Mouse (Mus musculus) lung, postnatal 0 days (tissue): Measurements from ENCODE around the gene Bbx. TPM values are rescaled to one million over a fixed set of nuclear protein-coding genes. Genes with fewer than 3 reads are reported as not detected.

Experiments used
- ATAC-seq: fragments of 200-750 bp; cut with Nextera tagmentation; 2 replicates; pipeline ENCODE4 v1.8.0; 2017; ENCODE audit warnings: moderate library complexity
- DNase-seq: peaks from one replicate; pipeline ENCODE4 v3.0.0-alpha.2; 2016; ENCODE audit warnings: low spot score
- H3K27ac ChIP-seq: fragments of 300-500 bp; sonication (generic); 2 replicates; pipeline ENCODE4 v1.5.1; 2014; ENCODE audit warnings: antibody characterized with exemption, mild to moderate bottlenecking, low read length, mixed read lengths
- H3K27me3 ChIP-seq: fragments of 300-500 bp; sonication (generic); replicated peaks from 2 replicates; pipeline ENCODE4 v1.6.1; 2014; ENCODE audit warnings: low read length, mixed read lengths; ENCODE audit not compliant: insufficient read depth
- H3K36me3 ChIP-seq: fragments of 300-500 bp; sonication (generic); 2 replicates; pipeline ENCODE4 v1.6.1; 2014; ENCODE audit warnings: low read length, mixed read lengths; ENCODE audit not compliant: insufficient read depth
- H3K4me1 ChIP-seq: fragments of 300-500 bp; sonication (generic); 2 replicates; pipeline ENCODE4 v1.6.1; 2014; ENCODE audit warnings: antibody characterized with exemption, low read depth, low read length, mixed read lengths; ENCODE audit not compliant: insufficient read depth
- H3K4me2 ChIP-seq: fragments of 300-500 bp; sonication (generic); replicated peaks from 2 replicates; pipeline ENCODE4 v1.6.1; 2014; ENCODE audit warnings: low read depth, mild to moderate bottlenecking, low read length, moderate library complexity, mixed read lengths
- H3K4me3 ChIP-seq: fragments of 300-500 bp; sonication (generic); 2 replicates; pipeline ENCODE4 v1.5.1; 2014; ENCODE audit warnings: low read depth, low read length
- H3K9ac ChIP-seq: fragments of 300-500 bp; sonication (generic); replicated peaks from 2 replicates; pipeline ENCODE4 v1.6.1; 2014; ENCODE audit warnings: low read depth, mild to moderate bottlenecking
- H3K9me3 ChIP-seq: fragments of 300-500 bp; sonication (generic); 2 replicates; pipeline ENCODE4 v1.6.1; 2016; ENCODE audit warnings: low read length, mixed read lengths
- CTCF ChIP-seq: IDR thresholded peaks from 2 replicates; pipeline ENCODE4 v1.5.1; 2016; ENCODE audit warnings: antibody characterized with exemption, mild to moderate bottlenecking
- EP300 ChIP-seq: IDR thresholded peaks from 2 replicates; pipeline ENCODE4 v1.6.1; 2016; ENCODE audit warnings: antibody characterized with exemption, mild to moderate bottlenecking, control low read depth
- WGBS: fragments of 180-500 bp; shearing (Covaris S2); extraction: QIAGEN DNeasy Blood & Tissue Kit; methylation state at CpG from one replicate; pipeline ENCODE4 v1.1.7; 2014; 5-methylcytosine and 5-hydroxymethylcytosine counted together
- polyA plus RNA-seq: library from polyadenylated mRNA; unstranded; fragments of >200 nt; fragmentation: Nextera tagmentation; extraction: Ambion mirVana; gene quantifications from 2 replicates; pipeline ENCODE4 v1.2.1, GENCODE M21; 2015

The Bbx gene
- polyA plus RNA-seq, 1 experiment from 2014 or later = 25.2 TPM

GRCm38 (mm10) chr16:50383541-50383940 is 48.6 kb downstream of the Bbx start:
- Histone ChIP-seq H3K9me3 (no peaks in the 10 kb centered on the region), H3K4me1 (peaks cover 8% of the 10 kb centered on the region; the same call in 1 of the 2 replicates), H3K36me3 (no peaks in the 10 kb centered on the region), H3K9ac (no peak overlapping the region), H3K4me2 (no peak overlapping the region), H3K4me3 (no peak overlapping the region), H3K27ac (no peak overlapping the region), H3K27me3 (no peaks in the 10 kb centered on the region)
- ATAC-seq = no peak
- WGBS = 93% methylated on average over 8 of the region's 8 CpGs
- no peak for DNase-seq
- no peak for TF ChIP-seq CTCF
- no peak for TF ChIP-seq EP300

- Histone ChIP-seq H3K27ac (no peak overlapping the region), H3K4me2 (peak overlapping the region; percentile 34), H3K9ac (no peak overlapping the region), H3K27me3 (no peaks in the 10 kb centered on the region), H3K4me1 (peaks cover 8% of the 10 kb centered on the region; the same call in 1 of the 2 replicates), H3K9me3 (no peaks in the 10 kb centered on the region), H3K36me3 (no peaks in the 10 kb centered on the region), H3K4me3 (no peak overlapping the region)
- ATAC-seq (0 out of 2 replicates have a peak, but pooled peaks have one; percentile 30), DNase-seq (no peak)
- TF ChIP-seq EP300 (no peak), CTCF (no peak)
- WGBS = 27% methylated on average over 7 of the region's 7 CpGs
Measured at GRCm38 (mm10) chr16:50381351-50381746, 50.8 kb downstream of the Bbx start.

- peak; percentile 74 for DNase-seq
- Histone ChIP-seq H3K4me2 (peak overlapping the region; percentile 34), H3K36me3 (no peaks in the 10 kb centered on the region), H3K9me3 (no peaks in the 10 kb centered on the region), H3K4me3 (no peak overlapping the region), H3K9ac (no peak overlapping the region), H3K27ac (no peak overlapping the region), H3K27me3 (no peaks in the 10 kb centered on the region), H3K4me1 (peaks cover 8% of the 10 kb centered on the region; the same call in 1 of the 2 replicates)
- TF ChIP-seq EP300 = no peak
- peak; percentile 76 for TF ChIP-seq CTCF
- 22% methylated on average over 10 of the region's 10 CpGs for WGBS
- peak; percentile 93 for ATAC-seq
Measured at GRCm38 (mm10) chr16:50380682-50381350, 51.4 kb downstream of the Bbx start.

GRCm38 (mm10) chr16:50380232-50380631 is 52.0 kb downstream of the Bbx start:
- no peaks in the 10 kb centered on the region for H3K36me3 ChIP-seq
- no peak overlapping the region for H3K4me3 ChIP-seq
- H3K4me1 ChIP-seq = peaks cover 8% of the 10 kb centered on the region; the same call in 1 of the 2 replicates
- no peaks in the 10 kb centered on the region for H3K9me3 ChIP-seq
- DNase-seq (no peak), ATAC-seq (no peak)
- TF ChIP-seq EP300 (no peak), CTCF (no peak)
- no peak overlapping the region for H3K9ac ChIP-seq
- no peaks in the 10 kb centered on the region for H3K27me3 ChIP-seq
- H3K4me2 ChIP-seq = no peak overlapping the region
- 40% methylated on average over 7 of the region's 7 CpGs for WGBS
- no peak overlapping the region for H3K27ac ChIP-seq

- no peak for ATAC-seq
- no peak overlapping the region for H3K4me2 ChIP-seq
- TF ChIP-seq CTCF = peak; percentile 73
- no peak for TF ChIP-seq EP300
- H3K36me3 ChIP-seq = no peaks in the 10 kb centered on the region
- WGBS = 92% methylated on average over 3 of the region's 3 CpGs
- no peak overlapping the region for H3K4me3 ChIP-seq
- H3K4me1 ChIP-seq = no peaks in the 10 kb centered on the region
- H3K27me3 ChIP-seq = no peaks in the 10 kb centered on the region
- no peak overlapping the region for H3K9ac ChIP-seq
- H3K9me3 ChIP-seq = no peaks in the 10 kb centered on the region
- no peak overlapping the region for H3K27ac ChIP-seq
- DNase-seq = no peak
Measured at GRCm38 (mm10) chr16:50374611-50375010, 57.6 kb downstream of the Bbx start.

- ATAC-seq (no peak), DNase-seq (no peak)
- Histone ChIP-seq H3K27ac (no peak overlapping the region), H3K36me3 (no peaks in the 10 kb centered on the region), H3K4me1 (no peaks in the 10 kb centered on the region), H3K4me2 (no peak overlapping the region), H3K27me3 (no peaks in the 10 kb centered on the region), H3K4me3 (no peak overlapping the region), H3K9ac (no peak overlapping the region), H3K9me3 (no peaks in the 10 kb centered on the region)
- TF ChIP-seq CTCF (no peak), EP300 (no peak)
- 45% methylated on average over 5 of the region's 5 CpGs for WGBS
Measured at GRCm38 (mm10) chr16:50373685-50374084, 58.5 kb downstream of the Bbx start.
